Mouse (Mus musculus) brain, embryonic 14.5 days (tissue): ENCODE data around the gene Smarcd2.

Experiments
- CTCF ChIP-seq: fragments of 200-500 bp; IDR thresholded peaks from 2 replicates; pipeline ENCODE4 v1.5.1; 2012; ENCODE audit warnings: inconsistent platforms, mild to moderate bottlenecking, moderate library complexity, borderline replicate concordance; ENCODE audit not compliant: insufficient read depth, insufficient read length; ENCODE audit errors: extremely low read depth
- POLR2A ChIP-seq: fragments of 200-500 bp; IDR thresholded peaks from 2 replicates; pipeline ENCODE4 v1.6.1; 2012; ENCODE audit warnings: mild to moderate bottlenecking, inconsistent platforms, borderline replicate concordance; ENCODE audit not compliant: poor library complexity, insufficient read depth, insufficient read length, severe bottlenecking; ENCODE audit errors: extremely low read depth

- TF ChIP-seq CTCF (no peak), POLR2A (no peak)
Observed at GRCm38 (mm10) chr11:106284126-106284525, 11.4 kb upstream of the Smarcd2 start.
